Mouse (Mus musculus) heart, adult 2 months (tissue): ENCODE results near the gene Slc30a9. TPM values are rescaled to one million over a fixed set of nuclear protein-coding genes. Genes with fewer than 3 reads are reported as not detected.

Experiments used
- DNase-seq, 2 experiments: peaks; one replicate each; pipeline ENCODE4 v3.0.0; 2021
- H3K27ac ChIP-seq: fragments of 200-600 bp; 2 replicates; pipeline ENCODE4 v1.8.1; 2022
- H3K27me3 ChIP-seq: fragments of 200-500 bp; 2 replicates; pipeline ENCODE4 v1.6.1; 2012; ENCODE audit warnings: mild to moderate bottlenecking, low read length, inconsistent platforms, mixed read lengths; ENCODE audit not compliant: control insufficient read depth, insufficient read depth
- H3K36me3 ChIP-seq: fragments of 200-500 bp; 2 replicates; pipeline ENCODE4 v1.6.1; 2012; ENCODE audit warnings: low read length, inconsistent platforms; ENCODE audit not compliant: control insufficient read depth, insufficient read depth
- H3K4me1 ChIP-seq: fragments of 200-500 bp; 2 replicates; pipeline ENCODE4 v1.6.1; 2011; ENCODE audit warnings: low read length; ENCODE audit not compliant: control insufficient read depth, insufficient read depth
- H3K4me3 ChIP-seq: fragments of 200-600 bp; 2 replicates; pipeline ENCODE4 v1.8.1; 2022
- H3K79me2 ChIP-seq: fragments of 200-500 bp; replicated peaks from 2 replicates; pipeline ENCODE4 v1.6.1; 2012; ENCODE audit warnings: mild to moderate bottlenecking, inconsistent platforms, low read length, moderate library complexity, mixed read lengths; ENCODE audit not compliant: control insufficient read depth, insufficient read depth
- H3K9ac ChIP-seq: fragments of 200-500 bp; 2 replicates; pipeline ENCODE4 v1.6.1; 2012; ENCODE audit warnings: low read depth, mild to moderate bottlenecking, control low read depth, inconsistent platforms, low read length, mixed read lengths
- CTCF ChIP-seq: fragments of 200-600 bp; IDR thresholded peaks from 2 replicates; pipeline ENCODE4 v1.8.1; 2022; ENCODE audit warnings: antibody characterized with exemption, mild to moderate bottlenecking, moderate library complexity
- EP300 ChIP-seq: fragments of 200-500 bp; IDR thresholded peaks from 2 replicates; pipeline ENCODE4 v1.6.1; 2011; ENCODE audit warnings: low read depth, low read length, control low read depth; ENCODE audit not compliant: insufficient read depth
- POLR2A ChIP-seq: fragments of 200-500 bp; IDR thresholded peaks from 2 replicates; pipeline ENCODE4 v1.6.1; 2011; ENCODE audit warnings: mild to moderate bottlenecking, low read depth, low read length, control low read depth; ENCODE audit not compliant: insufficient read depth
- WGBS: fragments of 180-500 bp; shearing (Covaris S2); methylation state at CpG from one replicate; pipeline ENCODE4 v1.1.7; 2018; 5-methylcytosine and 5-hydroxymethylcytosine counted together
- intact Hi-C: fragments of 180-260 bp; cut with DNase I; formaldehyde crosslinking; loops from one replicate; pipeline ENCODE4 v1.15.1; 2025
- polyA plus RNA-seq: library from polyadenylated mRNA; depleted of rRNA; stranded (reverse); fragments of >200 nt; gene quantifications from 2 replicates; pipeline ENCODE4 v1.2.3, GENCODE M21; 2012; rRNA removed
- total RNA-seq, 2 experiments: library from RNA; stranded (reverse); gene quantifications; 2 replicates each; pipeline ENCODE4 v1.2.3; 2021

Gene Slc30a9
- total and polyA plus RNA-seq, 3 experiments, result 36.2 to 171 (median 156) TPM

DNA sequence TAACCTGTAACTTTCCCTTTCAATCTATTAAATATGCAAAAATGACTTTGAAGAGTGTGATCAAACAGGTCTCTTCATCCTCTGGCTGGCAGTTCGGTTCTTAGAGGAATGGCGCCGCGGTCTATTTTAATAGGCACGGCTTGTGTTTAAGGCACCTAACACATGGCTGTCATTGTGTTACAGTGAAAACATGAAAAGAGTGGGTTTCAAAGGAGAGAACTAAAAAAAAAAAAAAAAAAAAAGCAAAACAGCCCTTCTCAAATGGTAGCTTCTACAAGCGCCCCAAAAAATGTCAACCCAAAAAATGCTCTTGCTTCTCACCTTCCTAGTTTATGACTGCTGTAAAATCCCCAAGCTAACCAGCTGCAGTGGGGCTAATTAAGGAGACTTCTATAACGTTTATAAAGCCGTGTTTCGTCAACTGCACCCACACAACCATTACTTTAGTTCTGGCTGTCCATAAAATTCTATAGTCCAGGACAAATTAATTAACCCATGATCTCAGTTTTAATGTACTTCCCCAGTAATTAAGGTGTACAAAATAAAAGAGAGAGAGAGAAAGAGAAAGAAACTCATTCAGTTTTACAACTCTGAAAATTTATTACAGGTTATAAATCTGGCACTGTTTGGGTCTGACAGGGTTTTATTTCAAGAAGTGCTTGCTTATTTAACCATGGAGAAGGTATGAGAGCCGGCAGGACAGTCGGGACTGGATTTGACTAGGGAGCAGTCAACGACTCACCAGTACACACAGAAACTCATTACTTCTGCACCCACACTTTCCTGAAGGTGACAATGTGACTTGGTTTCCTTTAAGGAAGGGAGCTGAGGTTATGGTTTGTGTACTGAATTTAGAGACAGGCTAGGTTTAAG, 94.1 kb downstream of the Slc30a9 start:
- Histone ChIP-seq H3K36me3 (no peaks in the 10 kb centered on the region), H3K4me3 (no peak overlapping the region)
- TF ChIP-seq EP300 (no peak), POLR2A (no peak), CTCF (no peak)

GRCm38 (mm10) chr5:67401612-67402011, 94.9 kb downstream of the Slc30a9 start:
- Histone ChIP-seq H3K27me3 (no peaks in the 10 kb centered on the region), H3K27ac (no peak overlapping the region), H3K36me3 (no peaks in the 10 kb centered on the region), H3K79me2 (no peaks in the 10 kb centered on the region), H3K4me1 (no peaks in the 10 kb centered on the region), H3K4me3 (no peak overlapping the region), H3K9ac (no peak overlapping the region)
- intact Hi-C loops, result no loop called here
- no peak for TF ChIP-seq EP300
- TF ChIP-seq POLR2A, result no peak
- no peak for DNase-seq
- 81% methylated on average over 9 of the region's 9 CpGs for WGBS

More for the DNA sequence above, 94.1 kb downstream of the Slc30a9 start:
- Histone ChIP-seq H3K9ac (no peak overlapping the region), H3K4me1 (no peaks in the 10 kb centered on the region), H3K79me2 (no peaks in the 10 kb centered on the region), H3K27me3 (no peaks in the 10 kb centered on the region), H3K27ac (no peak overlapping the region)
- DNase-seq, result no peak
- WGBS, result 92% methylated on average over 12 of the region's 12 CpGs
- intact Hi-C loops, result no loop called here

GRCm38 (mm10) chr5:67404380-67404779, 97.6 kb downstream of the Slc30a9 start:
- no peaks in the 10 kb centered on the region for H3K36me3 ChIP-seq
- no peak overlapping the region for H3K27ac ChIP-seq
- H3K4me1 ChIP-seq, result no peaks in the 10 kb centered on the region
- no peaks in the 10 kb centered on the region for H3K79me2 ChIP-seq
- H3K4me3 ChIP-seq, result no peak overlapping the region
- 70% methylated on average over 7 of the region's 7 CpGs for WGBS
- H3K27me3 ChIP-seq, result no peaks in the 10 kb centered on the region
- TF ChIP-seq POLR2A, result no peak
- TF ChIP-seq CTCF, result no peak
- TF ChIP-seq EP300, result no peak
- no peak for DNase-seq
- H3K9ac ChIP-seq, result no peak overlapping the region
- intact Hi-C loops, result no loop called here

- TF ChIP-seq EP300, result no peak
- TF ChIP-seq POLR2A, result no peak
- no peak for TF ChIP-seq CTCF
- no peak for DNase-seq
- Histone ChIP-seq H3K79me2 (no peaks in the 10 kb centered on the region), H3K27ac (no peak overlapping the region), H3K4me3 (no peak overlapping the region), H3K4me1 (no peaks in the 10 kb centered on the region), H3K36me3 (no peaks in the 10 kb centered on the region), H3K9ac (no peak overlapping the region), H3K27me3 (no peaks in the 10 kb centered on the region)
- 69% methylated on average over 9 of the region's 9 CpGs for WGBS
- intact Hi-C loops, result no loop called here
Measured at GRCm38 (mm10) chr5:67404919-67405318, 98.2 kb downstream of the Slc30a9 start.

Other genes with a start within 250 kb of the Slc30a9 start
- gene Phox2b, start 207.7 kb upstream of the Slc30a9 start, total RNA-seq, result not detected
- gene Phox2b, start 207.7 kb upstream of the Slc30a9 start, polyA plus RNA-seq, result 0.12 and 0.26 TPM in 2 replicates
- gene Tmem33, start 46.4 kb upstream of the Slc30a9 start, total RNA-seq, result 10 to 100 TPM; 55.9 to 59.3 TPM
- 54.9 and 88.1 TPM in 2 replicates for gene Tmem33, start 46.4 kb upstream of the Slc30a9 start, polyA plus RNA-seq
- gene Bend4, start 121.4 kb downstream of the Slc30a9 start, total RNA-seq, result 1 to 10 TPM; 2.4 TPM
- 0.88 and 1.00 TPM in 2 replicates for gene Bend4, start 121.4 kb downstream of the Slc30a9 start, polyA plus RNA-seq